ENCODE assay signal across 16 mouse cellular contexts in genomic region chrX:56467688-56468087, GRCm38 (mm10). TPM values are rescaled to one million over a fixed set of nuclear protein-coding genes. Genes with fewer than 3 reads are reported as not detected.
DNase-seq lines count a peak whose midpoint lies in the region; ATAC-seq and TF ChIP-seq lines count a peak whose summit lies in the region.
"Had no signal": no experiment of that assay in that cellular context is flagged by ENCODE, and none has a peak within 500 bp of the region (broad histone marks: within the 10 kb centered on the region; RNA-seq: fewer than 3 reads in every experiment).

No protein-coding gene starts in this region.

- no peaks in the 10 kb centered on the region for H3K9me3 ChIP-seq in hindbrain, postnatal 0 days (ENCODE audit: low read length)
- no peaks in the 10 kb centered on the region for H3K9me3 ChIP-seq in hindbrain, embryonic 13.5 days
- H3K9me3 ChIP-seq in intestine, embryonic 15.5 days, result no peaks in the 10 kb centered on the region
- no peaks in the 10 kb centered on the region for H3K9me3 ChIP-seq in limb, embryonic 11.5 days (ENCODE audit: control insufficient read depth, low read length)
- H3K9me3 ChIP-seq in midbrain, postnatal 0 days (ENCODE audit: low read length), result no peaks in the 10 kb centered on the region
- H3K9me3 ChIP-seq: hindbrain, embryonic 10.5 days had no signal

- H3K36me3 ChIP-seq in hindbrain, postnatal 0 days (ENCODE audit: insufficient read depth, low read length), result no peaks in the 10 kb centered on the region
- no peaks in the 10 kb centered on the region for H3K36me3 ChIP-seq in hindbrain, embryonic 13.5 days
- H3K36me3 ChIP-seq in intestine, embryonic 15.5 days, result no peaks in the 10 kb centered on the region
- no peaks in the 10 kb centered on the region for H3K36me3 ChIP-seq in limb, embryonic 11.5 days (ENCODE audit: control insufficient read depth, insufficient read depth, low read length)
- H3K36me3 ChIP-seq in midbrain, postnatal 0 days (ENCODE audit: insufficient read depth, low read length), result no peaks in the 10 kb centered on the region

- no peak overlapping the region for H3K4me2 ChIP-seq in hindbrain, postnatal 0 days (ENCODE audit: low read depth, low read length)
- no peak overlapping the region for H3K4me2 ChIP-seq in hindbrain, embryonic 13.5 days
- no peak overlapping the region for H3K4me2 ChIP-seq in intestine, embryonic 15.5 days (replicated peaks)
- no peak overlapping the region for H3K4me2 ChIP-seq in limb, embryonic 11.5 days (ENCODE audit: low read depth, severe bottlenecking)
- H3K4me2 ChIP-seq in midbrain, postnatal 0 days (ENCODE audit: low read depth, low read length, poor library complexity, severe bottlenecking), result no peak overlapping the region

- no peaks in the 10 kb centered on the region for H3K4me1 ChIP-seq in hindbrain, postnatal 0 days (ENCODE audit: insufficient read depth, low read length)
- no peaks in the 10 kb centered on the region for H3K4me1 ChIP-seq in hindbrain, embryonic 13.5 days (replicated peaks)
- no peaks in the 10 kb centered on the region for H3K4me1 ChIP-seq in intestine, embryonic 15.5 days (replicated peaks)
- no peaks in the 10 kb centered on the region for H3K4me1 ChIP-seq in limb, embryonic 11.5 days (ENCODE audit: control insufficient read depth, insufficient read depth, low read length)
- H3K4me1 ChIP-seq in midbrain, postnatal 0 days (ENCODE audit: insufficient read depth, low read length), result no peaks in the 10 kb centered on the region
- H3K4me1 ChIP-seq: hindbrain, embryonic 10.5 days had no signal

- no peak overlapping the region for H3K27ac ChIP-seq in hindbrain, postnatal 0 days
- no peak overlapping the region for H3K27ac ChIP-seq in hindbrain, embryonic 13.5 days
- H3K27ac ChIP-seq in intestine, embryonic 15.5 days, result no peak overlapping the region
- peak overlapping the region; percentile 52; the same call in 1 of the 2 replicates for H3K27ac ChIP-seq in limb, embryonic 11.5 days (replicated peaks; ENCODE audit: low read depth, low read length)
- no peak overlapping the region for H3K27ac ChIP-seq in midbrain, postnatal 0 days (ENCODE audit: low read depth, low read length)
- H3K27ac ChIP-seq: heart, adult 2 months; hindbrain, embryonic 10.5 days had no signal

- no peak overlapping the region for H3K4me3 ChIP-seq in hindbrain, postnatal 0 days (ENCODE audit: low read length)
- no peak overlapping the region for H3K4me3 ChIP-seq in hindbrain, embryonic 13.5 days
- no peak overlapping the region for H3K4me3 ChIP-seq in intestine, embryonic 15.5 days (replicated peaks)
- no peak overlapping the region for H3K4me3 ChIP-seq in limb, embryonic 11.5 days (ENCODE audit: low read depth, low read length)
- no peak overlapping the region for H3K4me3 ChIP-seq in midbrain, postnatal 0 days (ENCODE audit: low read depth, low read length)
- H3K4me3 ChIP-seq: heart, adult 2 months; hindbrain, embryonic 10.5 days had no signal

- 69% methylated on average over 4 of the region's 4 CpGs for WGBS in hindbrain, postnatal 0 days
- 72% methylated on average over 4 of the region's 4 CpGs for WGBS in hindbrain, embryonic 13.5 days
- 59% methylated on average over 4 of the region's 4 CpGs for WGBS in intestine, embryonic 15.5 days
- 36% methylated on average over 4 of the region's 4 CpGs for WGBS in limb, embryonic 11.5 days
- WGBS in midbrain, postnatal 0 days, result 79% methylated on average over 4 of the region's 4 CpGs

- no peaks in the 10 kb centered on the region for H3K27me3 ChIP-seq in hindbrain, postnatal 0 days (ENCODE audit: insufficient read depth, low read length)
- no peaks in the 10 kb centered on the region for H3K27me3 ChIP-seq in hindbrain, embryonic 13.5 days
- no peaks in the 10 kb centered on the region for H3K27me3 ChIP-seq in intestine, embryonic 15.5 days (replicated peaks)
- no peaks in the 10 kb centered on the region for H3K27me3 ChIP-seq in limb, embryonic 11.5 days (ENCODE audit: control insufficient read depth, insufficient read depth, low read length)
- no peaks in the 10 kb centered on the region for H3K27me3 ChIP-seq in midbrain, postnatal 0 days (ENCODE audit: insufficient read depth, low read length)

- no peak overlapping the region for H3K9ac ChIP-seq in hindbrain, postnatal 0 days (replicated peaks; ENCODE audit: low read length)
- no peak overlapping the region for H3K9ac ChIP-seq in hindbrain, embryonic 13.5 days
- no peak overlapping the region for H3K9ac ChIP-seq in intestine, embryonic 15.5 days
- H3K9ac ChIP-seq in limb, embryonic 11.5 days (ENCODE audit: low read length), result no peak overlapping the region
- no peak overlapping the region for H3K9ac ChIP-seq in midbrain, postnatal 0 days (replicated peaks; ENCODE audit: low read length, poor library complexity, severe bottlenecking)

- TF ChIP-seq CTCF in hindbrain, postnatal 0 days (IDR thresholded peaks at IDR 0.05; ENCODE audit: low read depth), result no peak
- TF ChIP-seq CTCF in midbrain, postnatal 0 days (IDR thresholded peaks at IDR 0.05), result no peak

- peak; percentile 2 for DNase-seq in hindbrain, postnatal 0 days (ENCODE audit: low spot score)
- peak; percentile 50 for DNase-seq in R1 (ENCODE audit: low read depth, low spot score)
- DNase-seq in limb, embryonic 11.5 days (ENCODE audit: low spot score), result peak; percentile 45
- DNase-seq in spleen, adult 18-20 months, result no peak
- no peak for DNase-seq in midbrain, postnatal 0 days (ENCODE audit: low spot score)
- no peak for DNase-seq in B cell, adult 2 months
- DNase-seq: cerebellum, postnatal 25 days; heart, adult 2 months had no signal

- no peak for ATAC-seq in hindbrain, postnatal 0 days
- ATAC-seq in hindbrain, embryonic 13.5 days (ENCODE audit: low FRiP score), result no peak
- ATAC-seq in intestine, embryonic 15.5 days, result peak; percentile 24
- ATAC-seq in limb, embryonic 11.5 days (ENCODE audit: insufficient number of reproducible peaks, low FRiP score, low TSS enrichment, low read depth), result peak; percentile 21; the same call in 1 of the 2 replicates
- ATAC-seq in midbrain, postnatal 0 days (ENCODE audit: low FRiP score), result no peak
- ATAC-seq: midbrain, embryonic 16.5 days had no signal

RNA-seq across cellular contexts. Expression of gene Ints6l, which starts 13.0 kb away (rescaled TPM):
- total RNA-seq in hindbrain, postnatal 0 days (2014; rRNA removed), result 20.4 and 22.7 TPM in 2 replicates
- polyA plus RNA-seq in hindbrain, postnatal 0 days (2015; fragmentation: Nextera tagmentation; extraction: Ambion mirVana), result 13.2 and 15.9 TPM in 2 replicates
- 18.8 and 20.3 TPM in 2 replicates for polyA plus RNA-seq in hindbrain, embryonic 13.5 days (2015; fragmentation: Nextera tagmentation; extraction: Ambion mirVana)
- polyA plus RNA-seq in intestine, embryonic 15.5 days (2015; fragmentation: Nextera tagmentation; extraction: Ambion mirVana), result 20.8 and 20.9 TPM in 2 replicates
- polyA plus RNA-seq in limb, embryonic 11.5 days (2014; fragmentation: Nextera tagmentation; extraction: Ambion mirVana), result 28.3 and 30.9 TPM in 2 replicates
- total RNA-seq in midbrain, postnatal 0 days (2014; rRNA removed), result 20.7 and 32.2 TPM in 2 replicates
- polyA plus RNA-seq in midbrain, postnatal 0 days (2015; fragmentation: Nextera tagmentation; extraction: Ambion mirVana), result 12.1 and 14.0 TPM in 2 replicates

RNA-seq across cellular contexts. Expression of gene Gm2174, which starts 19.9 kb away (rescaled TPM):
- not detected in 2 replicates for total RNA-seq in hindbrain, postnatal 0 days (2014; rRNA removed)
- 2.8 TPM in 1 of 2 replicates, not detected in the other for polyA plus RNA-seq in hindbrain, postnatal 0 days (2015; fragmentation: Nextera tagmentation; extraction: Ambion mirVana)
- polyA plus RNA-seq in hindbrain, embryonic 13.5 days (2015; fragmentation: Nextera tagmentation; extraction: Ambion mirVana), result 1.4 TPM in 1 of 2 replicates, not detected in the other
- polyA plus RNA-seq in intestine, embryonic 15.5 days (2015; fragmentation: Nextera tagmentation; extraction: Ambion mirVana), result 3.1 and 3.2 TPM in 2 replicates
- polyA plus RNA-seq in limb, embryonic 11.5 days (2014; fragmentation: Nextera tagmentation; extraction: Ambion mirVana), result 1.5 and 4.0 TPM in 2 replicates
- not detected in 2 replicates for total RNA-seq in midbrain, postnatal 0 days (2014; rRNA removed)
- not detected in 2 replicates for polyA plus RNA-seq in midbrain, postnatal 0 days (2015; fragmentation: Nextera tagmentation; extraction: Ambion mirVana)
- total RNA-seq: layer of hippocampus, adult 8-10 months; left cerebral cortex, postnatal 14 days had no signal
- polyA plus RNA-seq: frontal cortex, adult 2 months; midbrain, embryonic 16.5 days had no signal

RNA-seq across cellular contexts. Expression of gene Gm10477, which starts 56.9 kb away (rescaled TPM):
- not detected in 2 replicates for total RNA-seq in hindbrain, postnatal 0 days (2014; rRNA removed)
- polyA plus RNA-seq in hindbrain, postnatal 0 days (2015; fragmentation: Nextera tagmentation; extraction: Ambion mirVana), result not detected in 2 replicates
- polyA plus RNA-seq in hindbrain, embryonic 13.5 days (2015; fragmentation: Nextera tagmentation; extraction: Ambion mirVana), result not detected in 2 replicates
- not detected in 2 replicates for polyA plus RNA-seq in intestine, embryonic 15.5 days (2015; fragmentation: Nextera tagmentation; extraction: Ambion mirVana)
- not detected in 2 replicates for polyA plus RNA-seq in limb, embryonic 11.5 days (2014; fragmentation: Nextera tagmentation; extraction: Ambion mirVana)
- not detected in 2 replicates for total RNA-seq in midbrain, postnatal 0 days (2014; rRNA removed)
- not detected in 2 replicates for polyA plus RNA-seq in midbrain, postnatal 0 days (2015; fragmentation: Nextera tagmentation; extraction: Ambion mirVana)
- total RNA-seq: heart, adult 2 months; layer of hippocampus, adult 8-10 months; left cerebral cortex, postnatal 14 days had no signal
- polyA plus RNA-seq: frontal cortex, adult 2 months; heart, adult 2 months; hindbrain, embryonic 10.5 days; liver, embryonic 16.5 days; midbrain, embryonic 16.5 days had no signal

Comparison
In these comparisons a context has a peak if more than half of its experiments do, and no peak if none do; other contexts are left out.
1. ATAC-seq: peak in intestine, embryonic 15.5 days (single experiment) and limb, embryonic 11.5 days (single experiment); none in hindbrain, postnatal 0 days (single experiment), hindbrain, embryonic 13.5 days (single experiment) and midbrain, postnatal 0 days (single experiment).
2. DNase-seq: peak in hindbrain, postnatal 0 days (single experiment), R1 (single experiment) and limb, embryonic 11.5 days (single experiment); none in spleen, adult 18-20 months (0 of 2), midbrain, postnatal 0 days (single experiment) and B cell, adult 2 months (0 of 2).